Mouse (Mus musculus): ENCODE results near the gene Otub1. TPM values are rescaled to one million over a fixed set of nuclear protein-coding genes. Genes with fewer than 3 reads are reported as not detected.

Otub1 gene
- polyA plus RNA-seq, 1 experiment from 2014 or later: 235 TPM

- H3K9ac ChIP-seq (replicated peaks): peak overlapping the region; percentile 94
- H3K4me1 ChIP-seq: peaks cover 36% of the 10 kb centered on the region
- peak overlapping the region; percentile 99 for H3K27ac ChIP-seq (replicated peaks)
- ATAC-seq (ENCODE audit: low FRiP score): no peak
- peaks cover 41% of the 10 kb centered on the region for H3K36me3 ChIP-seq
- peak overlapping the region; percentile 66 for H3K4me2 ChIP-seq
- no peaks in the 10 kb centered on the region for H3K9me3 ChIP-seq (replicated peaks)
- H3K27me3 ChIP-seq (replicated peaks): no peaks in the 10 kb centered on the region
- H3K4me3 ChIP-seq (replicated peaks): peak overlapping the region; percentile 69
- 71% methylated on average over 2 of the region's 2 CpGs for WGBS
Observed at GRCm38 (mm10) chr19:7204898-7205297, 1.2 kb downstream of the Otub1 start.

DNA sequence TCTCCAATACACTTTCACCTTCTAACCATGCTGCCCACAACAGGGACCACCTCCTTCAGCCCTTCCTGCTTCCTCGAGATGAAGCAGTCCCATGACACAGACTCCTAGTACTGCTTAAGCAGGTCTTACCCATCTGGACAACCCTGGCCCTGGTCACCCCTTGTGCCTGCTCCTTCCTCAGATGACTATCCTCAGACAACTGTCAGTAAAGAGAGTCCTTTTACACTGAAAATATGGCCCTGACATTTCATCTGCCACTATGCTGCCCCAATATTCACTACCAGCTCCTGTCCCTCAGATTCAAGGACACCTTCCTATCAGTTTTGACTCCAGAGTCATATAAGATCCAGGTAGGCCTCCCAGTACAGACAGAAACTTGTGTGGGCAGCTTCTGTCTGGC, 5.7 kb downstream of the Otub1 start:
- Histone ChIP-seq H3K9me3 (replicated peaks) (no peaks in the 10 kb centered on the region), H3K4me3 (replicated peaks) (no peak overlapping the region), H3K36me3 (peaks cover 68% of the 10 kb centered on the region), H3K4me2 (no peak overlapping the region), H3K4me1 (peaks cover 38% of the 10 kb centered on the region), H3K9ac (replicated peaks) (no peak overlapping the region), H3K27ac (replicated peaks) (no peak overlapping the region), H3K27me3 (replicated peaks) (no peaks in the 10 kb centered on the region; the same call in 1 of the 2 replicates)
- 36% methylated on average over 1 of the region's 1 CpGs for WGBS
- no peak for ATAC-seq (ENCODE audit: low FRiP score)

- no peak for ATAC-seq (ENCODE audit: low FRiP score)
- Histone ChIP-seq H3K9me3 (replicated peaks) (no peaks in the 10 kb centered on the region), H3K4me2 (no peak overlapping the region), H3K36me3 (peaks cover 66% of the 10 kb centered on the region), H3K9ac (replicated peaks) (no peak overlapping the region), H3K27me3 (replicated peaks) (peaks cover 3% of the 10 kb centered on the region; the same call in 1 of the 2 replicates), H3K4me1 (peaks cover 25% of the 10 kb centered on the region), H3K27ac (replicated peaks) (no peak overlapping the region), H3K4me3 (replicated peaks) (no peak overlapping the region)
- 94% methylated on average over 13 of the region's 13 CpGs for WGBS
Observed at GRCm38 (mm10) chr19:7199089-7199488, 7.0 kb downstream of the Otub1 start.

DNA sequence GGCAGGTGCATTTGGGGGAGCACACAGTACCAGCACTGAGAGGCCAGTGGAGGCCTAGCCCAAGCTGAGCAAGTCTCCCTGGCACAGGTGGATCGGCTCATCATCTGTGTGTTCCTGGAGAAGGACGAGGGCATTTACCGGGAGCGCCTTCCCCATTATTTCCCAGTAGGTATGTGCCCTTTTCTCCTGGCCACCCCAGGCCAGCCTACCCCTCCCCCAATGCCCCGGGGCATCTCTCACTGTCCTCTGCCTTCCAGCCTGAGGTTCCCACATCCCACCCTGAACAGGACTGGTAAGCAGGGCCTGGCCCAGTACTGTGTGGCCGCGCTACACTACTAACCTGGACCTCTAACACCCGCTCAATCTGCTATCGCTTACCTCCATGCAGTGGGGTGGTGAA, 8.7 kb downstream of the Otub1 start:
- no peaks in the 10 kb centered on the region for H3K9me3 ChIP-seq (replicated peaks)
- ATAC-seq (ENCODE audit: low FRiP score): peak; percentile 39; the same call in 1 of the 2 replicates
- peaks cover 49% of the 10 kb centered on the region for H3K36me3 ChIP-seq
- peaks cover 23% of the 10 kb centered on the region for H3K4me1 ChIP-seq
- no peak overlapping the region for H3K4me3 ChIP-seq (replicated peaks)
- peaks cover 3% of the 10 kb centered on the region; the same call in 1 of the 2 replicates for H3K27me3 ChIP-seq (replicated peaks)
- H3K4me2 ChIP-seq: no peak overlapping the region
- no peak overlapping the region for H3K27ac ChIP-seq (replicated peaks)
- no peak overlapping the region for H3K9ac ChIP-seq (replicated peaks)
- WGBS: 81% methylated on average over 9 of the region's 9 CpGs

DNA sequence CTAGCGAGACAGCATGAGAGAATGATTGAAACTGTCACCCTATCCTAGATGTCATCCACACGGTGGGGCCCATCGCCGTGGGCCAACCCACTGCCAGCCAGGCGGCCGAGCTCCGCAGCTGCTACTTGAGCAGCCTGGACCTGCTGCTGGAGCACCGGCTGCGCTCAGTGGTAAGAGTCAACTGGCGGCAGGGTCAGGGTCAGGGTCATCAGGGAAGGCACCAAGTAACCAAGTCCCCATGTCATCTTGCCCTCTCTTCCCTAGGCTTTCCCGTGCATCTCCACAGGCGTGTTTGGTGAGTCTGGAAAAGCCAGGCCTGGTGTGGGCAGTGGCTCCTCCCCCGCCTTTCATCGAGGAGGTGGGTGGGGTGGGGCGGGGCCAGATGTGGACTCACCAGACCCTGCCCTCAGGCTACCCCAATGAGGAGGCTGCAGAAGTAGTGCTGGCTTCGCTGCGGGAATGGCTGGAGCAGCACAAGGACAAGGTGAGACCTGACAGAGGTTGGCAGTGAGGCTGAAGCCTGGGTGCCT, 9.3 kb downstream of the Otub1 start:
- peaks cover 28% of the 10 kb centered on the region for H3K4me1 ChIP-seq
- ATAC-seq (ENCODE audit: low FRiP score): peak; percentile 12; the same call in 1 of the 2 replicates
- H3K27me3 ChIP-seq (replicated peaks): peaks cover 3% of the 10 kb centered on the region; the same call in 1 of the 2 replicates
- no peak overlapping the region for H3K9ac ChIP-seq (replicated peaks)
- 9% methylated on average over 17 of the region's 17 CpGs for WGBS
- no peak overlapping the region for H3K4me2 ChIP-seq
- no peak overlapping the region for H3K27ac ChIP-seq (replicated peaks)
- peaks cover 46% of the 10 kb centered on the region for H3K36me3 ChIP-seq
- H3K4me3 ChIP-seq (replicated peaks): no peak overlapping the region
- H3K9me3 ChIP-seq (replicated peaks): no peaks in the 10 kb centered on the region

- ATAC-seq (ENCODE audit: low FRiP score): no peak
- 14% methylated on average over 33 of the region's 33 CpGs for WGBS
- Histone ChIP-seq H3K4me2 (no peak overlapping the region), H3K27me3 (replicated peaks) (peaks cover 3% of the 10 kb centered on the region; the same call in 1 of the 2 replicates), H3K27ac (replicated peaks) (no peak overlapping the region), H3K9ac (replicated peaks) (no peak overlapping the region), H3K4me1 (peaks cover 28% of the 10 kb centered on the region), H3K4me3 (replicated peaks) (no peak overlapping the region), H3K36me3 (peaks cover 40% of the 10 kb centered on the region), H3K9me3 (replicated peaks) (no peaks in the 10 kb centered on the region)
Observed at GRCm38 (mm10) chr19:7195900-7196728, 10.0 kb downstream of the Otub1 start.

DNA sequence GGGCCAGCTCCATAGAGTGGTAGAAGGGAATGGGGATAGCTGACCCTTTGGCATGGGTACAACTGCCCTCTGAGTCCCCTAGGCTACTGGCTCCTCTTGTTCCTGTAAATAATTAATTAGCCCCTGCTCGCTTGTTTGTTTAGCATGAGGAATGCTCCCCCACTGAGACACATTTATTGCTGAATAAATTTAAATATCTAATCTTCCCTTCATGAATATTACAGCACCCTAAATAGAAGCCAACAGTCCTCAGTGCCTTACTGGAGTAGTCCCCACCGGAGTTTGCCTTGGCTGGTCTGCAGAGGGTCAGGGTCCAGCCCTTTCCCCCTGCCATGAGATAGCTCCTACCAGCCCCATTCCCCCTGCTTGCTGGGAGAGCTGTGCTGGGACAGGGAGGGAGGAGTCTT, 13.6 kb downstream of the Otub1 start:
- ATAC-seq (ENCODE audit: low FRiP score): no peak
- Histone ChIP-seq H3K9me3 (replicated peaks) (no peaks in the 10 kb centered on the region), H3K36me3 (peaks cover 4% of the 10 kb centered on the region; the same call in 1 of the 2 replicates), H3K4me2 (no peak overlapping the region), H3K27ac (replicated peaks) (no peak overlapping the region), H3K27me3 (replicated peaks) (peaks cover 13% of the 10 kb centered on the region), H3K4me3 (replicated peaks) (no peak overlapping the region), H3K4me1 (peaks cover 37% of the 10 kb centered on the region), H3K9ac (replicated peaks) (no peak overlapping the region)
- WGBS: 21% methylated on average over 2 of the region's 2 CpGs

- Histone ChIP-seq H3K27ac (replicated peaks) (no peak overlapping the region), H3K4me3 (replicated peaks) (no peak overlapping the region), H3K4me1 (peaks cover 36% of the 10 kb centered on the region), H3K4me2 (no peak overlapping the region), H3K27me3 (replicated peaks) (peaks cover 18% of the 10 kb centered on the region), H3K36me3 (no peaks in the 10 kb centered on the region), H3K9me3 (replicated peaks) (no peaks in the 10 kb centered on the region), H3K9ac (replicated peaks) (no peak overlapping the region)
- ATAC-seq (ENCODE audit: low FRiP score): no peak
- WGBS: 53% methylated on average over 6 of the region's 6 CpGs
Observed at GRCm38 (mm10) chr19:7191639-7192038, 14.5 kb downstream of the Otub1 start.

GRCm38 (mm10) chr19:7190986-7191385, 15.1 kb downstream of the Otub1 start:
- Histone ChIP-seq H3K27me3 (replicated peaks) (peaks cover 19% of the 10 kb centered on the region), H3K9me3 (replicated peaks) (no peaks in the 10 kb centered on the region), H3K9ac (replicated peaks) (no peak overlapping the region), H3K27ac (replicated peaks) (no peak overlapping the region), H3K36me3 (no peaks in the 10 kb centered on the region), H3K4me3 (replicated peaks) (no peak overlapping the region), H3K4me1 (peaks cover 36% of the 10 kb centered on the region), H3K4me2 (no peak overlapping the region)
- 37% methylated on average over 5 of the region's 5 CpGs for WGBS
- ATAC-seq (ENCODE audit: low FRiP score): no peak

- Histone ChIP-seq H3K4me3 (replicated peaks) (no peak overlapping the region), H3K9me3 (replicated peaks) (no peaks in the 10 kb centered on the region), H3K9ac (replicated peaks) (no peak overlapping the region), H3K27ac (replicated peaks) (no peak overlapping the region), H3K4me1 (peaks cover 43% of the 10 kb centered on the region), H3K36me3 (no peaks in the 10 kb centered on the region), H3K27me3 (replicated peaks) (peaks cover 29% of the 10 kb centered on the region), H3K4me2 (no peak overlapping the region)
- no peak for ATAC-seq (ENCODE audit: low FRiP score)
- WGBS: 78% methylated on average over 4 of the region's 4 CpGs
Observed at GRCm38 (mm10) chr19:7189026-7189425, 17.1 kb downstream of the Otub1 start.

DNA sequence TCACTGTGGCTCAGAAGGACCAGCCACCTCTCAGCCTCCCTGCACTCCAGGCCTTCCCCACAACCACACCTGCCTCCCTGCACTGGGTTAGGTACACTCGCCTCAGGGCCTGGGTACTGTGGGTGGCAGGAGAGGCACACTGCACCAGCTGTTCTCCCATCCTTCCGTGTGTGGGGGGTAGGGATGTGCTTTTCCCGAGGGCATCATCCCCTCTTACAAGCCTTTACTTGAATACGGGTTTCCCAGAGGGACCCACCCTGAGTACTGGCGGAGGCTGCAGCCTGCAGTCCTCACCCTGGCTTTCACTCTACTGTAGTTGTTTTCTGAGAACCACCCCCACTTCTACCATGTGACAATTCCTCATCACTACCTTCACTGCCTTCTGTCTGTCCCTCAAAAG, 19.0 kb downstream of the Otub1 start:
- no peak overlapping the region for H3K4me3 ChIP-seq (replicated peaks)
- H3K4me1 ChIP-seq: peaks cover 43% of the 10 kb centered on the region
- no peaks in the 10 kb centered on the region for H3K36me3 ChIP-seq
- peaks cover 37% of the 10 kb centered on the region for H3K27me3 ChIP-seq (replicated peaks)
- no peaks in the 10 kb centered on the region for H3K9me3 ChIP-seq (replicated peaks)
- no peak overlapping the region for H3K9ac ChIP-seq (replicated peaks)
- H3K27ac ChIP-seq (replicated peaks): no peak overlapping the region
- ATAC-seq (ENCODE audit: low FRiP score): no peak
- WGBS: 43% methylated on average over 5 of the region's 5 CpGs
- H3K4me2 ChIP-seq: no peak overlapping the region

DNA sequence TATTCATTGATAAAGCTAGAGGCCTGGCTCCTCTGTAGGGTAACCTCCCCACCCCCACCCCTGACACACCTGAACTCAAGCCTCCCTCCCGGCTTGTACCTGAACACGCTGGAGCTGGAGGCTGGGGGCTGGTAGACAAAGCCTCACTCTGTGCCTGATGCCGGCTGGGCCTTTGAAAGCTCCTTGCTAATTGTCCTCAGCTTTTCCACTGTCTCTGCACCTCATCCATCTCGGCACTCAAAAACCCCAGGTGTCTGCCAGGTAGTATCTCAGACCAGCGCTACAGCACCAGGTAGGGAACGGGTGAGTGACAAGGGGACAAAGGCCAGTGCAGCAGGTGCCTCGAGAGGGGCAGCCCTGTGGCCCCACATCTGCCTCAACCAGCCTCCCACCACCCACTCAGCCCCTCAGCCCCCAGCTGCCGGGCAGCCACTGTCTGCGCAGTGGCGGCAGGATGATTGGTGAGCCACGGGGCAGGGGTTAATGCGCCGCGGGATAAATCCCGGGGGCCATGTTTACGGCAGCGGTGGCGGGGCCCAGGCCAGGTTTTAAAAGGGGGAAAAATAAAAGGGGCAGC, 20.3 kb downstream of the Otub1 start:
- ATAC-seq (ENCODE audit: low FRiP score): no peak
- peaks cover 38% of the 10 kb centered on the region for H3K27me3 ChIP-seq (replicated peaks)
- no peak overlapping the region; the same call in 1 of the 2 replicates for H3K9ac ChIP-seq (replicated peaks)
- peak overlapping the region; percentile 13; the same call in 1 of the 2 replicates for H3K4me2 ChIP-seq
- H3K9me3 ChIP-seq (replicated peaks): no peaks in the 10 kb centered on the region
- H3K36me3 ChIP-seq: no peaks in the 10 kb centered on the region
- 6% methylated on average over 18 of the region's 18 CpGs for WGBS
- H3K27ac ChIP-seq (replicated peaks): no peak overlapping the region
- no peak overlapping the region for H3K4me3 ChIP-seq (replicated peaks)
- peaks cover 50% of the 10 kb centered on the region for H3K4me1 ChIP-seq

All from neural tube, embryonic 15.5 days (tissue).